Mouse (Mus musculus) hindbrain, embryonic 14.5 days (tissue): ENCODE measurements at regions not wholly inside any gene's neighbourhood (a gene's known extent, or its start where the extent isn't known, plus 50 kb on each side); places are given as distances from the start of the nearest gene placed in this dataset.

Experiments
- ATAC-seq: fragments of 200-750 bp; cut with Nextera tagmentation; 2 replicates; pipeline ENCODE4 v1.8.0; 2017; ENCODE audit warnings: moderate number of reproducible peaks, mild to moderate bottlenecking, moderate TSS enrichment, moderate library complexity; ENCODE audit not compliant: low FRiP score
- DNase-seq: peaks from one replicate; pipeline ENCODE4 v3.0.0-alpha.2; 2015; ENCODE audit warnings: low spot score
- H3K27ac ChIP-seq: fragments of 300-500 bp; sonication (generic); 2 replicates; pipeline ENCODE4 v1.5.1; 2014; ENCODE audit warnings: mild to moderate bottlenecking, moderate library complexity
- H3K27me3 ChIP-seq: fragments of 300-500 bp; sonication (generic); 2 replicates; pipeline ENCODE4 v1.6.1; 2014; ENCODE audit warnings: mild to moderate bottlenecking, low read length, mixed read lengths; ENCODE audit not compliant: control insufficient read depth, insufficient read depth
- H3K36me3 ChIP-seq: fragments of 300-500 bp; sonication (generic); replicated peaks from 2 replicates; pipeline ENCODE4 v1.6.1; 2014; ENCODE audit not compliant: control insufficient read depth, insufficient read depth
- H3K4me1 ChIP-seq: fragments of 300-500 bp; sonication (generic); replicated peaks from 2 replicates; pipeline ENCODE4 v1.6.1; 2014; ENCODE audit warnings: antibody characterized with exemption, low read length, mixed read lengths; ENCODE audit not compliant: control insufficient read depth, insufficient read depth
- H3K4me2 ChIP-seq: fragments of 300-500 bp; sonication (generic); replicated peaks from 2 replicates; pipeline ENCODE4 v1.6.1; 2014; ENCODE audit warnings: mild to moderate bottlenecking, moderate library complexity
- H3K4me3 ChIP-seq: fragments of 300-500 bp; sonication (generic); replicated peaks from 2 replicates; pipeline ENCODE4 v1.5.1; 2014; ENCODE audit warnings: mild to moderate bottlenecking, low read length
- H3K9ac ChIP-seq: fragments of 300-500 bp; sonication (generic); 2 replicates; pipeline ENCODE4 v1.6.1; 2014
- H3K9me3 ChIP-seq: fragments of 300-500 bp; sonication (generic); 2 replicates; pipeline ENCODE4 v1.6.1; 2016; ENCODE audit warnings: low read length; ENCODE audit not compliant: control insufficient read depth
- WGBS: fragments of 180-500 bp; shearing (Covaris S2); extraction: QIAGEN DNeasy Blood & Tissue Kit; methylation state at CpG from one replicate; pipeline ENCODE4 v1.1.7; 2014; 5-methylcytosine and 5-hydroxymethylcytosine counted together

DNA sequence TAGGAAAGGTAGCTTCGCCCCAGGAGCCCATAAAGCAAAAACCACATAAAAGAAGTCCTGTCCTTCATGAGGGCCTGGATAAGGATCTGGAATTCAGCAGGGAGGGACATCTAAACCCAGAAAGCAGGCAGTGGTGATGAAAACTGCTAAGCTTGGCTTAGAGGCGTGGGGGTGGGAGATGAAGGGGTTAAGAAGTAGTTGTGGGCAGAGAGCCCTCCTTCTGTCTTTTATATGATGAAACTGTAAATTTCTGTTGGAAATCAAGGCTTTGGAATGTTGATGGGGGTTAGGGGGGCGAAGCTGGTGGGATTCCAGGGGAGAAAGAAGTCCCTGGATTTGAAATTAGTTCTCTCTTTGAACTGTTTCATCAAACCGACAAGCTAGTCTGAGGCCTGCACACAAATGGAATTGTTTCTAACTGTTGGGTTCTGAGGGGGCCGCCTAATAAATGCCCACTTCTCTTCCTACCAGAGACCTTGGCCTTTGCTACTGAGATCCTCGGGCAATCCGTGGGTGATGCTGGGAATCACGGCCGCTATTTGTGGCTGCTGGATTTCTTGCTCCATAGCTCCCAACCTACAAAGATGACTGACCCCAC is 192.6 kb downstream of the 1500009L16Rik start:
- H3K36me3 ChIP-seq = no peaks in the 10 kb centered on the region
- H3K4me2 ChIP-seq = no peak overlapping the region
- DNase-seq = no peak
- H3K9ac ChIP-seq = peak overlapping the region; percentile 5; the same call in 1 of the 2 replicates
- peaks cover 6% of the 10 kb centered on the region; the same call in 1 of the 2 replicates for H3K9me3 ChIP-seq
- H3K4me3 ChIP-seq = no peak overlapping the region
- peak overlapping the region; percentile 60 for H3K27ac ChIP-seq
- WGBS = 15% methylated on average over 9 of the region's 9 CpGs
- H3K27me3 ChIP-seq = no peaks in the 10 kb centered on the region
- peaks cover 15% of the 10 kb centered on the region; the same call in 1 of the 2 replicates for H3K4me1 ChIP-seq
- ATAC-seq = no peak

DNA sequence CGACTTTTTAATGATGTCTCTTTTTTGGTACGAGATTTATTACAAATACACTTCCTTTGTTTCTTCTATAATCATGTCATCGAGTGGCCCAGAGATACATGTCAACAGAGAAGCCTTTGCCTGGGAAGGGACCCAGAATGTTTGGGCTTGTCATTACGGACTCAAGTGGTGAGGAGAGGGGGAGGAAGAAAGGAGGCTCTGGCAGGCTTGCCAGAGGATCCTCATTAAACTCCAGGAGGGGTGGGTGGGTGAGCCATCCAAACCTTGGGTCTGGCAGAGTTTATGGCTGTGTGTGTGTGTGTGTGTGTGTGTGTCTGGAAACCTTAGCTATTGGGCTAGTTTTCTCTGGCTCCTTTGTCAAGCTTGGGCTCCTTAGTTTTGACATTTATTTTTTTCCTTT is 204.3 kb downstream of the 1500009L16Rik start:
- H3K4me1 ChIP-seq = no peaks in the 10 kb centered on the region
- no peaks in the 10 kb centered on the region for H3K27me3 ChIP-seq
- no peak overlapping the region for H3K27ac ChIP-seq
- no peaks in the 10 kb centered on the region for H3K36me3 ChIP-seq
- no peak overlapping the region for H3K9ac ChIP-seq
- DNase-seq (no peak), ATAC-seq (no peak)
- no peak overlapping the region for H3K4me2 ChIP-seq
- no peak overlapping the region for H3K4me3 ChIP-seq
- 62% methylated on average over 4 of the region's 4 CpGs for WGBS
- H3K9me3 ChIP-seq = no peaks in the 10 kb centered on the region

DNA sequence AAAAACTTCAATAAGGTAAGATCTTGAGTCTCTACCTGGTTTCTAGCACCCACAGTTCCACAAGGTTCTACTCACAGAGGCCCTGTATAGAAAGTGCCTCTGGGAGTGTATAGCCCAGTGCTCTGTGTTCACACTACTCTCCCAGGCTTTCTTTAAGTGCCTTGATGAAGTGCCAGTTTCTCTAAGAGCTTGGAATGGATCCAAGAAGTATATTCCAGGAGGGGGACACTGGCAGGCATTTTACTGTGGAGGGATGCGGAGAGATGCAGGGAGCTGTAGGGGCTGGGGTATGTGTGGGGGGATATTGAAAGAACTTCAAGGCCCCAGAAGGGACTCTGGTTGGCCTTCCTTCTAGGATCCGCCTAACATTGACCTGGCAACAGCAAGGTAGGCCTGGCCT is 204.9 kb downstream of the 1500009L16Rik start:
- Histone ChIP-seq H3K4me2 (no peak overlapping the region), H3K4me3 (no peak overlapping the region), H3K4me1 (no peaks in the 10 kb centered on the region), H3K27me3 (no peaks in the 10 kb centered on the region), H3K27ac (no peak overlapping the region), H3K9me3 (no peaks in the 10 kb centered on the region), H3K9ac (no peak overlapping the region), H3K36me3 (no peaks in the 10 kb centered on the region)
- no peak for DNase-seq
- WGBS = 72% methylated on average over 2 of the region's 2 CpGs
- ATAC-seq = peak; percentile 48; the same call in 1 of the 2 replicates

DNA sequence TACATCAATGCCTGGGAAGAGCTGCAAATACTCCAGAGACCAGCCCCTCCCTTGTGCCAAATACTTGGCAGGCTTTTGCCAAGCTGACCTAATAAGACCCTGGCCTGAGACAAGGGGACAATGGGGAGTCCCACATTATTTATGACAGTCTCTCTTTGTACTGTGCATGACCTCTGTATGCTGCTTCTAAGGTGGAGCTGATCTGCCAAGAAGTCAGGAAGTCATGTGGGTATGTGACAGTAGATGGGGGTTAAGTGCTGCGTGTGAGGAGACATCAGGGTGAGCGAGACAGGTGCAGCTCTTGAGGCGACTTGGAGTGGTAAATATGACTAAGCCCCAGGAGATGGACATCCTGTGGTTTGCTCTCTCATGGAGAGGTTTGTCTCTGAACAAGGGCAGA is 209.1 kb downstream of the 1500009L16Rik start:
- DNase-seq (no peak), ATAC-seq (peak; percentile 27; the same call in 1 of the 2 replicates)
- Histone ChIP-seq H3K4me3 (no peak overlapping the region), H3K9ac (no peak overlapping the region), H3K4me1 (no peaks in the 10 kb centered on the region), H3K36me3 (no peaks in the 10 kb centered on the region), H3K4me2 (no peak overlapping the region), H3K27ac (no peak overlapping the region), H3K9me3 (no peaks in the 10 kb centered on the region), H3K27me3 (no peaks in the 10 kb centered on the region)
- WGBS = 64% methylated on average over 3 of the region's 3 CpGs

DNA sequence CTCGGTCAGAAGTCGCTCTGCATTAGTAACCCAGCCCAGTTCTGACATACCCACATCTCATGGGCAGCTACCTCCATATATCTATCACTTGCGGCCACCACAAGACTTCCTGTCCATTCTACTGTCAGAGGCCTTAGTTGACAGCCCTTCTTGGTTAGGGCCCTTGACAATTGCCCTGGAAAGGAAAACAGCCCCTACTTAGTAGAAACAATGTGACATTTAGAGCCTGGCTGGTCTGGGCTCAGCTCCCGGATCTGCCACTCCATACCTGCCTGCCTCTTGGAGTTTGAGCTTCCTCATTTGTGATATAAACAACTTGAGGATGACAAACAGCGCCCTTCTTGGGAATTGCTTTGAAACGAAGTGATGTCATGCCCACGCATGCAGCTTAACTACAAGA is 210.5 kb downstream of the 1500009L16Rik start:
- Histone ChIP-seq H3K4me2 (no peak overlapping the region), H3K4me1 (no peaks in the 10 kb centered on the region), H3K4me3 (no peak overlapping the region), H3K9me3 (no peaks in the 10 kb centered on the region), H3K36me3 (no peaks in the 10 kb centered on the region), H3K27ac (no peak overlapping the region), H3K9ac (no peak overlapping the region), H3K27me3 (no peaks in the 10 kb centered on the region)
- DNase-seq (no peak), ATAC-seq (no peak)
- 91% methylated on average over 7 of the region's 7 CpGs for WGBS

DNA sequence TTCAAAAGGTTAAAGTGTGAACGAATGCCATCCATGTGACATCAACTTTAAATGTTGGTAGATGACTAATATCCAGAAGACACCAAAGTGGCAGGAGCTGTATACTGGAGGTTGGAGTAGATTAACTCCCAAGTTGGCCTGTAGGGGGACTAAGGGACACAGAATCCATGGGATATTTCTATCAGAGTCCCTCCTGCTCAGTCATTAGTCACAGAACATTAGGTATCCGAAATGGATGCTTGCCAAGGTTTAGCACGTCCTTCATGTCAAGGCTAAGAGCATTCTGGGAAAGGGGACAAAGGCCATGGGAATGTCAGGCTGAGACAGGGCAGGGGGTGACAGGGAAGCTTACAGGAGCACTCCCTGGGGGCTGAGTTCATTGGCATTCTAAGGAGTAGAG is 211.8 kb downstream of the 1500009L16Rik start:
- DNase-seq (no peak), ATAC-seq (no peak)
- no peaks in the 10 kb centered on the region for H3K9me3 ChIP-seq
- H3K36me3 ChIP-seq = no peaks in the 10 kb centered on the region
- 61% methylated on average over 3 of the region's 3 CpGs for WGBS
- no peak overlapping the region for H3K4me2 ChIP-seq
- no peak overlapping the region for H3K27ac ChIP-seq
- no peak overlapping the region for H3K9ac ChIP-seq
- no peak overlapping the region for H3K4me3 ChIP-seq
- H3K27me3 ChIP-seq = no peaks in the 10 kb centered on the region
- H3K4me1 ChIP-seq = no peaks in the 10 kb centered on the region

DNA sequence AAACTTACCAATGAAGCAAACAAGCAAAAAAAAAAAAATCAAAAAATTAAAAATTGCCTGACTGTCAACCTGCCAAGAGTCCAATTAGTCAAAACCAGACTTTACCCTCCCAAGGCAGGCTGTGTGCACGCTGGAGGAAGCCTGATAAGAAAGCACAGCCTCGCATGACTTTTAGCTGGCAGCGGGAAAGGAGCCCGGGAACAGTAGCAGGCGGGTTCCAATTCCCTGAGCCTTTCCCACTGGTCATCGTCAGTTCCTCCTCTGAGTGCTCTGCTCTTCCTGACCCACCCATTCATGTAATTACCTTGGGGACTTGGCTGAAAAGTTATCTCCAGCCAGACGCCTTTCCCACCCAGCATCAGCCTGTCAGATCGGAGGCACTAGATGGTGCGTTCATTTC is 214.5 kb downstream of the 1500009L16Rik start:
- DNase-seq (no peak), ATAC-seq (no peak)
- Histone ChIP-seq H3K4me2 (no peak overlapping the region), H3K4me3 (no peak overlapping the region), H3K4me1 (no peaks in the 10 kb centered on the region), H3K36me3 (no peaks in the 10 kb centered on the region), H3K9me3 (no peaks in the 10 kb centered on the region), H3K27me3 (no peaks in the 10 kb centered on the region), H3K9ac (no peak overlapping the region), H3K27ac (no peak overlapping the region)
- WGBS = 56% methylated on average over 9 of the region's 9 CpGs

DNA sequence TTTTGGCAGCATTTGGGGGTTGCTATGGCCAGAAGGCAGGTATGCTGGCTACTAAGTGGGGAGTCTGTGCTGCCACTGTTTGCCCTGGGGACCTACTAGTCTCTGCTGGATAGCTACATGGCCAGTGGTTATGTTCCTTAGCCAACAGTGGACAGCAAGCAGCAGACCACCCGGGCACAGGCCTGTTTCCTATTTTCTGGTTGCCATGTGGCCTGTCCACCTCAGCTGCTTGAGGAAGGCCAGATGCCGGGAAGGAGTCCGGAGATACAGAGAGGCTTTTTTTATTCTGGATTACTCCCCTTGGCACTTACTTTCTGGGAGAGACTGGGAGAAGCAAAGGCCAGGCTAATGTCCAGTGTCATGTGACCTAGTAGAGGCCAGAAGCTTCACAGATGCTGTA is 219.4 kb downstream of the 1500009L16Rik start:
- H3K4me1 ChIP-seq = no peaks in the 10 kb centered on the region
- H3K9me3 ChIP-seq = no peaks in the 10 kb centered on the region
- 75% methylated on average over 3 of the region's 3 CpGs for WGBS
- DNase-seq (no peak), ATAC-seq (no peak)
- H3K36me3 ChIP-seq = no peaks in the 10 kb centered on the region
- H3K27me3 ChIP-seq = no peaks in the 10 kb centered on the region
- H3K9ac ChIP-seq = no peak overlapping the region
- no peak overlapping the region for H3K27ac ChIP-seq
- no peak overlapping the region for H3K4me2 ChIP-seq
- H3K4me3 ChIP-seq = no peak overlapping the region

DNA sequence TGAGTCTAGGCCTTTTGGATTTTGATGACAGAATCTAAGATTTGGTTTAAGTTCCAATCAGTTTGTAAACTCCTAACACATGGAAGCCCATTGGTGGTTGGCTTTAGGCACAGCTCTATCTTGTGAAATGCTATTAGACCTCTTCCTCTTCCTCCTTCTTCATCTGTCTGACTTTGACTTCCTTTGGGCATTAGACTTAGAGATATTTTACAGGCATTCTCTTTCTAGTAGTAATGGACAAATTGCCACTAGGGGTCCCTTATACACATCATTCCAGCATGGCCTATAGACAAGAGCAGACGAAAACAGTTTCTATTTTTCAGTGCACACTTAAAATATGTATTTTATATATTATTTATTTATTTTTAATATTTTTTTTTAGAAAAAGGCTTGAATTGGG is 221.5 kb downstream of the 1500009L16Rik start:
- Histone ChIP-seq H3K9me3 (no peaks in the 10 kb centered on the region), H3K4me2 (no peak overlapping the region), H3K27ac (no peak overlapping the region), H3K4me1 (no peaks in the 10 kb centered on the region), H3K27me3 (no peaks in the 10 kb centered on the region), H3K36me3 (no peaks in the 10 kb centered on the region), H3K9ac (no peak overlapping the region), H3K4me3 (no peak overlapping the region)
- no peak for ATAC-seq
- 85% methylated on average over 1 of the region's 1 CpGs for WGBS
- DNase-seq = no peak

DNA sequence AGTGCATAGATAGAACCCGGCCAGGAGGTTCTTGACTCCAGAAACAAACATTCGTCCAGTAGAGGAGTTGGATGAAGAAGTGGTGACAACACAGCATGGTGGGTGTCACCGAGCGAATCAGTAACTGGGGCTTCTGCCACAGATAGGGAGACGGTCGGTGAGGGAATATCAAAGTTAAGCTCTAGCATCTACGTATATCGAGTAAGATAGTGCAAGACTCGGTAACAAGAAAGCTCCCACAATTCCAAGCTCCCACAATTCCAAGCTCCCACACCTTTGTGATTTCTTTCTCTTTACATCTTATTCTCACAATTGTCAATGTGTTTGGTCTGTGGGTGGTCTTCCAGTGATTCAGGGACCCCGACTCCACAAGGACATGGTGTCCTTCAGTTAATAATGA is 222.2 kb downstream of the 1500009L16Rik start:
- Histone ChIP-seq H3K27ac (no peak overlapping the region), H3K9ac (no peak overlapping the region), H3K36me3 (no peaks in the 10 kb centered on the region), H3K9me3 (no peaks in the 10 kb centered on the region), H3K4me2 (no peak overlapping the region), H3K27me3 (no peaks in the 10 kb centered on the region), H3K4me1 (no peaks in the 10 kb centered on the region), H3K4me3 (no peak overlapping the region)
- ATAC-seq = no peak
- WGBS = 96% methylated on average over 10 of the region's 10 CpGs
- no peak for DNase-seq
